27 mouse cellular contexts compared by ENCODE assay signal in the genomic region with DNA sequence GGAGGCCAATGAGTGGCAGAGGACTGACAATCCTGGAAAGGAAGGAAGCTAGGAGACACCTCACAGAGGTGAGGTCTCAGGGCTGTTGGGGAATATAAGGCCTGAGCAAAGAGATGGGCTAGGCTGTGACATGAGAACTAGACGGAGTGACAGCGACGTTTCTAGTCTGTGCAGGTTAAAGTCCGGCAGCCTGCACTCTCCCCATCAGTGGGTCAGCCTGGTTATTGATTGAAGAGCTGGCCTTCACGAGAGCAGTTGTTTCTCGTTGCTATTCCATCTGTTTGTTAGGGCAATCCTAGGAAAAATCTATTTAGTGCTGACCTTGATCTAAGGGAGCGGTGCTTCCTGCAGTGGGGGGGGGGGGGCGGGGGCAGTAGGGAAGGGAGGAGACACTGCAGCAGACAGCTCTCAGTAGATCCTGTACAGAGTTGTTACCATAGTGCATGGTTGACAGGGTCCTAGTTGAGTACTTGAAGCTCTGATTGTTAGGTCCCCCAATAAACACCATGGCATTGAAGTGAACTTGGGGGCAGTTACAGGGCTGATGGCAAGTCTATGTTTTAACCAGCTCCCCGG. TPM values are rescaled to one million over a fixed set of nuclear protein-coding genes. Genes with fewer than 3 reads are reported as not detected.
DNase-seq lines count a peak whose midpoint lies in the region; ATAC-seq and TF ChIP-seq lines count a peak whose summit lies in the region.
"Had no signal": no experiment of that assay in that cellular context is flagged by ENCODE, and none has a peak within 500 bp of the region (broad histone marks: within the 10 kb centered on the region; RNA-seq: fewer than 3 reads in every experiment).

No protein-coding gene starts in this region.

- H3K4me2 ChIP-seq in kidney, embryonic 15.5 days = no peak overlapping the region
- H3K4me2 ChIP-seq in intestine, embryonic 15.5 days (replicated peaks) = no peak overlapping the region
- no peak overlapping the region for H3K4me2 ChIP-seq in liver, embryonic 16.5 days (ENCODE audit: low read depth, low read length)
- H3K4me2 ChIP-seq: heart, embryonic 13.5 days; hindbrain, embryonic 12.5 days; neural tube, embryonic 13.5 days had no signal

- no peaks in the 10 kb centered on the region for H3K4me1 ChIP-seq in kidney, adult 2 months (ENCODE audit: control insufficient read depth, insufficient read depth, low read length)
- H3K4me1 ChIP-seq in kidney, embryonic 15.5 days = no peaks in the 10 kb centered on the region
- H3K4me1 ChIP-seq in intestine, embryonic 15.5 days (replicated peaks) = no peaks in the 10 kb centered on the region
- no peaks in the 10 kb centered on the region for H3K4me1 ChIP-seq in liver, embryonic 16.5 days (ENCODE audit: control insufficient read depth, low read depth, low read length)
- H3K4me1 ChIP-seq: forebrain, embryonic 10.5 days; heart, embryonic 13.5 days; hindbrain, embryonic 12.5 days; midbrain, embryonic 10.5 days had no signal

- WGBS in kidney, adult 2 months = 57% methylated on average over 9 of the region's 9 CpGs
- 72% methylated on average over 9 of the region's 9 CpGs for WGBS in kidney, embryonic 15.5 days
- WGBS in intestine, embryonic 15.5 days = 63% methylated on average over 9 of the region's 9 CpGs
- 48% methylated on average over 9 of the region's 9 CpGs for WGBS in liver, embryonic 16.5 days (ENCODE audit: insufficient replicate concordance)

- H3K4me3 ChIP-seq in kidney, adult 2 months (ENCODE audit: insufficient read depth, low read depth, low read length) = no peak overlapping the region
- no peak overlapping the region for H3K4me3 ChIP-seq in kidney, embryonic 15.5 days (replicated peaks)
- no peak overlapping the region for H3K4me3 ChIP-seq in intestine, embryonic 15.5 days (replicated peaks)
- H3K4me3 ChIP-seq in liver, embryonic 16.5 days (ENCODE audit: low read depth, low read length) = no peak overlapping the region
- H3K4me3 ChIP-seq: forebrain, embryonic 10.5 days; heart, embryonic 13.5 days; hindbrain, embryonic 12.5 days; left cerebral cortex, adult 2 months; midbrain, embryonic 10.5 days; myocyte; neural tube, embryonic 13.5 days had no signal

- no peaks in the 10 kb centered on the region for H3K36me3 ChIP-seq in kidney, adult 2 months (ENCODE audit: control insufficient read depth, insufficient read depth, low read length)
- no peaks in the 10 kb centered on the region for H3K36me3 ChIP-seq in kidney, embryonic 15.5 days
- H3K36me3 ChIP-seq in intestine, embryonic 15.5 days = no peaks in the 10 kb centered on the region
- H3K36me3 ChIP-seq in liver, embryonic 16.5 days (ENCODE audit: control insufficient read depth, insufficient read depth) = no peaks in the 10 kb centered on the region
- H3K36me3 ChIP-seq: forebrain, embryonic 10.5 days; heart, embryonic 13.5 days; hindbrain, embryonic 12.5 days; midbrain, embryonic 10.5 days; neural tube, embryonic 13.5 days had no signal

- H3K9ac ChIP-seq in kidney, embryonic 15.5 days = no peak overlapping the region
- no peak overlapping the region for H3K9ac ChIP-seq in intestine, embryonic 15.5 days
- no peak overlapping the region for H3K9ac ChIP-seq in liver, embryonic 16.5 days (ENCODE audit: low read depth, low read length)
- H3K9ac ChIP-seq: heart, embryonic 13.5 days; hindbrain, embryonic 12.5 days; neural tube, embryonic 13.5 days had no signal

- DNase-seq in kidney, adult 2 months = peak; percentile 60
- DNase-seq in kidney, postnatal 36 days = peak; percentile 27 to 31
- no peak for DNase-seq in cerebellum, postnatal 14 days
- DNase-seq: cerebellum, adult 11-12 months; cerebellum, postnatal 10 days; gastrocnemius, postnatal 14 days; heart, adult 18-20 months; layer of hippocampus, adult 9-11 months; lung, postnatal 4 days; retina, postnatal 1 day; right cerebral cortex, postnatal 25 days; spleen, adult 18-20 months; thymus, postnatal 25 days had no signal

- no peak for TF ChIP-seq POLR2A in kidney, adult 2 months (IDR thresholded peaks at IDR 0.05; ENCODE audit: low read depth, low read length)

- H3K27ac ChIP-seq in kidney, adult 2 months (ENCODE audit: insufficient read depth, low read depth, low read length) = no peak overlapping the region
- H3K27ac ChIP-seq in kidney, embryonic 15.5 days = no peak overlapping the region
- H3K27ac ChIP-seq in intestine, embryonic 15.5 days = no peak overlapping the region
- 0 out of 2 replicates have a peak overlapping the region, but pooled peaks have one; percentile 35 for H3K27ac ChIP-seq in liver, embryonic 16.5 days (ENCODE audit: low read length)
- H3K27ac ChIP-seq: forebrain, embryonic 10.5 days; heart, embryonic 13.5 days; hindbrain, embryonic 12.5 days; left cerebral cortex, adult 2 months; midbrain, embryonic 10.5 days; neural tube, embryonic 13.5 days had no signal

- no peaks in the 10 kb centered on the region for H3K9me3 ChIP-seq in kidney, embryonic 15.5 days (replicated peaks)
- no peaks in the 10 kb centered on the region for H3K9me3 ChIP-seq in intestine, embryonic 15.5 days
- no peaks in the 10 kb centered on the region for H3K9me3 ChIP-seq in liver, embryonic 16.5 days (replicated peaks; ENCODE audit: control insufficient read depth, low read length)
- H3K9me3 ChIP-seq: forebrain, embryonic 10.5 days; heart, embryonic 13.5 days; hindbrain, embryonic 12.5 days; midbrain, embryonic 10.5 days; neural tube, embryonic 13.5 days had no signal

- H3K27me3 ChIP-seq in kidney, adult 2 months (replicated peaks; ENCODE audit: control insufficient read depth, insufficient read depth, low read length) = no peaks in the 10 kb centered on the region; the same call in 1 of the 2 replicates
- no peaks in the 10 kb centered on the region for H3K27me3 ChIP-seq in kidney, embryonic 15.5 days
- H3K27me3 ChIP-seq in intestine, embryonic 15.5 days (replicated peaks) = no peaks in the 10 kb centered on the region
- no peaks in the 10 kb centered on the region for H3K27me3 ChIP-seq in liver, embryonic 16.5 days (ENCODE audit: control insufficient read depth, insufficient read depth, low read depth, low read length)
- H3K27me3 ChIP-seq: heart, embryonic 13.5 days; hindbrain, embryonic 12.5 days; neural tube, embryonic 13.5 days had no signal

- ATAC-seq in kidney, embryonic 15.5 days (replicated peaks; ENCODE audit: low FRiP score) = no peak
- peak; percentile 73 for ATAC-seq in intestine, embryonic 15.5 days
- ATAC-seq in liver, embryonic 16.5 days (ENCODE audit: low read depth) = peak; percentile 88
- ATAC-seq in megakaryocyte, adult 5-6 weeks (ENCODE audit: poor library complexity, severe bottlenecking) = no peak
- ATAC-seq: CD4-positive, CD25-positive, alpha-beta regulatory T cell, adult 4 months; forebrain, embryonic 16.5 days; midbrain, embryonic 16.5 days had no signal

- TF ChIP-seq CTCF in kidney, adult 2 months (conservative IDR thresholded peaks at IDR 0.05; ENCODE audit: insufficient read depth, insufficient read length, low read depth, low read length) = no peak

RNA-seq across cellular contexts. Expression of a gene that starts 21.6 kb away (rescaled TPM):
- polyA plus RNA-seq in kidney, adult 2 months (2012; rRNA removed) = 17.4 and 18.6 TPM in 2 replicates
- 8.8 and 10.5 TPM in 2 replicates for polyA plus RNA-seq in kidney, embryonic 15.5 days (2015; fragmentation: Nextera tagmentation; extraction: Ambion mirVana)
- 15.9 and 16.7 TPM in 2 replicates for polyA plus RNA-seq in intestine, embryonic 15.5 days (2015; fragmentation: Nextera tagmentation; extraction: Ambion mirVana)
- polyA plus RNA-seq in liver, embryonic 16.5 days (2015; fragmentation: Nextera tagmentation; extraction: Ambion mirVana) = 5.9 and 6.6 TPM in 2 replicates
- 44.6 and 46.5 TPM in 2 replicates for total RNA-seq in megakaryocyte, adult 5-6 weeks (2015)
- total RNA-seq in megakaryocyte, adult 5-6 weeks (2017) = 12.7 and 15.5 TPM in 2 replicates

Comparison
In these comparisons a context has a peak if more than half of its experiments do, and no peak if none do; other contexts are left out.
1. DNase-seq: peak in kidney, adult 2 months (single experiment) and kidney, postnatal 36 days (2 of 2); none in cerebellum, postnatal 14 days (0 of 2).
2. ATAC-seq: peak in intestine, embryonic 15.5 days (single experiment) and liver, embryonic 16.5 days (single experiment); none in kidney, embryonic 15.5 days (single experiment) and megakaryocyte, adult 5-6 weeks (single experiment).